Mouse (Mus musculus) retina, embryonic 14.5 days (tissue): ENCODE measurements around the gene Zcrb1.

Experiments
- DNase-seq: peaks from one replicate; pipeline ENCODE4 v3.0.0-alpha.2; 2015; ENCODE audit warnings: low spot score

The Zcrb1 gene

DNA sequence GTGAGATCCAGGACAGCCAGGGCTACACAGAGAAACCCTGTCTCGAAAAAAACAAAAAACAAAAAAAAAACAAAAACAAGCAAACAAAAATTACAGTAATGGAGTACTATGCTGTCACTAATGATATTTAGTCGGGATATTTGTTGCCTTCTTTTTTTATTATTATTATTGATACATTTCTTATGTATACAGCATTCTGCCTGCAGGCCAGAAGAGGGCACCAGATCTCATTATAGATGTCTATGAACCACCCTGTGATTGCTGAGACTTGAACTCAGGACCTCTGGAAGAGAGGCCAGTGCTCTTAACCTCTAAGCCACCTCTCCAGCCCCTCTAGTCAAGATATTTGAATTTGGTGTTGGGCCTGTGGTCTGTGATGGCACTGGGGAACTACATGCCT lies 26.3 kb downstream of the Zcrb1 start:
- no peak for DNase-seq

GRCm38 (mm10) chr15:93368558-93368957 lies 29.6 kb downstream of the Zcrb1 start:
- no peak for DNase-seq

GRCm38 (mm10) chr15:93365561-93365960 lies 32.6 kb downstream of the Zcrb1 start:
- no peak for DNase-seq

- no peak for DNase-seq
Observed at GRCm38 (mm10) chr15:93358346-93359095, 39.6 kb downstream of the Zcrb1 start.

DNA sequence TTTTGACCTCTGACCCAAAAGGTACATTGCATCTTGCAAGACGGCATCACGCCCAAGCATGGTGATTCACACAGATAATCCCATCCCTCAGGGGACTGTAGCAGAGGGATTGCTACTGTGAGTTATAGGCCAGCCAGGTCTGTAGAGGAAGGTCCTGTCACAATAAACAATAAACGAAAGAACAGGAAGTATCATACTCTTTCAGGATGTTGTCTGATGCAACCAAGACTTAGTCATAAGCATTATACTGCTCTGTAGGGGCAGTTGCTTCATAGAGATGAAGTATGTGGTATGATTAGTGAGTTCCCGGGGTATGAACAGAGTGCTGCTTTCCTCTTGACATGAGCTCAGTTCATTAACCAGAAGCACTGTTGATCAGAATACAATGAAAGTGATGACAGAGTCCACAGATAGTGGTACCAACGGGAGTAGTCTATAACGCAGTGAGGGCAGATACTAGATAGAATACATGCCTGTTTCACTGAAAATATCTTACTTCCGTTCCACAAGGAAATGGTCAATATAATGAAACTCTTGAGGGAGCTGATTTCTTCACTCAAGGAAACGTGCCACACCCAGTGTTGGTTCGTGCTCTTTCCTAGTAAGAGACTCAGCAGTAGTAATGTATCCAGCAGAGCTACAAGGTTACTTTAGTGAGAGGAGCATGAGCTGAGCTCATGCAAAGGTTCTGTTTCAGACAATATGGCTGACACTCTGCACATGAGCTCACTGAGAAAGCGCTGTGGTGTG lies 57.3 kb downstream of the Zcrb1 start:
- no peak for DNase-seq

DNA sequence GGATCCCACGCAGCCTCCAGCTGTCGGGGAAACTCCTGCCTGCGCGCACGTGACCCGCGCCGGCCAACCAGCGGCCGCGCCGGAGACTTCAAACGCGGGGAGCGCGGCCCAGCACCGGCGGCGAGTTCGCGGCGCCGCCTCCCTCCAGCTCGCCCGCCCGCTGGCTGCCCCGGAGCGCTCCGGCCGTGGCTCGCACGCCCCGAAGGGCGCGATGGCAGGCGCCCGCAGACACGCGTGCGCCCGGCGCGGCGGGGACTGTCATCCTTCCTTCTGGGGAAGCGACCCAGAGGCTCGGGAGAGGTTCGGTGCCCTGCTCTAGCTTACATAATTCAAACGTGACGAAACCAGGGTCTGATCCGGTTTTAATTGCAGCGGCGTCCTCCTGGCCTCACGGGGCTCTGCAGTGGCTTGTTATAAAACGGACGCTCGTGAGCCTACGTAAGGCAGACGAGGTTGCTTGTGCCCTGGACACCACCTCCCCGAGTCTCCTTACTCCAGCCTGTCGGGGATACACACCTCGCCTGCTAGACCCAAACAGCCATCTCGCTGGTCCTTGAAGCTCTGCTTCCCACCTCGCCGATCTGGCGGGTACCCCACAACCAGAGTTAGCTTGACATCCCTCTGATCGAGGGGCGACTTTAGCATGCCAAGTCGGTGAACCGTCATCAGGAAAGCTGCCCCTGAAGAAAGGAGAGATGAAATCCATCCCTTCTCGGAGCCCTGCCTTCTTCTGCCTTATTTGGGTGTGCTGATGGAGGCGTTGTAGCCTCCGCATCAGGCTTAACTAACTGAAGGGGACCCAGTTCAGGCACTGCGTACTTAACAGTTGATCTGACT lies 61.0 kb downstream of the Zcrb1 start, which contains the start of gene Yaf2:
Yaf2 (minus strand) TSS at position 11 of the 837 bp plus-strand sequence.
- DNase-seq = peak; percentile 86

GRCm38 (mm10) chr15:93336658-93336924 lies 61.5 kb downstream of the Zcrb1 start:
- DNase-seq = no peak
